Mouse (Mus musculus) layer of hippocampus, adult 18-20 months (tissue): ENCODE measurements around the gene Gm19965. TPM values are rescaled to one million over a fixed set of nuclear protein-coding genes. Genes with fewer than 3 reads are reported as not detected.

Experiments used
- DNase-seq, 2 experiments: peaks; one replicate each; pipeline ENCODE4 v3.0.0; 2022; ENCODE audit warnings: low spot score in 2 of 2
- long read RNA-seq: library from polyadenylated mRNA; stranded (forward); transcript quantifications from one replicate; pipeline ENCODE4 v2.0.0, GENCODE M21; 2021
- total RNA-seq, 2 experiments: library from RNA; stranded (reverse); gene quantifications; 2 replicates each; pipeline ENCODE4 v1.2.3; 2021

The Gm19965 gene
- total RNA-seq: not detected
- long read RNA-seq: 0 reads

GRCm38 (mm10) chr1:116802683-116803082 is at the start of gene Gm19965:
TSS of gene Gm19965 (plus strand) at chr1:116802983.
- no peak for DNase-seq

- DNase-seq: no peak
These were observed 20.3 kb upstream of the Gm19965 start for GRCm38 (mm10) chr1:116782471-116782989.
